Mouse (Mus musculus) bone marrow macrophage, adult 2 months (primary cell): ENCODE results near the gene Pik3r3.

Experiments
- CTCF ChIP-seq: IDR thresholded peaks from 2 replicates; pipeline ENCODE4 v1.5.1; 2012; ENCODE audit warnings: low read depth, mild to moderate bottlenecking, low read length, moderate library complexity
- POLR2A ChIP-seq: IDR thresholded peaks from 2 replicates; pipeline ENCODE4 v1.6.1; 2012; ENCODE audit warnings: mild to moderate bottlenecking, low read depth, low read length, borderline replicate concordance

DNA sequence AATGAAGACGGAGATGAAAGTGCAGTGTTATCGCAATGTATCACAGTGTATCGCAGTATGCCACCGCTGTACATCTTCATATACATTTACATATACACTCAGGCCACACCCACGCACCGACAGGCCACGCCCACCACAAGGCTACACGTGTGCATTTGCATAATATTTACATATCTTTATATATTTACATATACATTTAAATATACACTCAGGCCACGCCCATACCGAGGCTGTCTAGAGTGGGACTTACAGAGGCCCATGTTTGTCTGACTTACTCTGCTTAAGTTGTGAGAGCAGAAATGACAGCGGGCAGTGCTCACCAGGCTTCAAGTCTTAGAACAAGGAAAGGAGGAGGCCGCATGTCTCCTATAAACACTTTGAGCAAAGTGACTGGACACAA, 71.9 kb downstream of the Pik3r3 start:
- TF ChIP-seq CTCF (no peak), POLR2A (no peak)
